ENCODE assay signal across 11 mouse cellular contexts in genomic region chr7:40258377-40258739, GRCm38 (mm10).
DNase-seq lines count a peak whose midpoint lies in the region; ATAC-seq lines count a peak whose summit lies in the region.
"Had no signal": no experiment of that assay in that cellular context is flagged by ENCODE, and none has a peak within 500 bp of the region (broad histone marks: within the 10 kb centered on the region; RNA-seq: fewer than 3 reads in every experiment).

No protein-coding gene starts in this region.

- H3K4me2 ChIP-seq in hindbrain, embryonic 15.5 days, result no peak overlapping the region
- H3K4me2 ChIP-seq in midbrain, embryonic 16.5 days (ENCODE audit: low read length), result no peak overlapping the region
- H3K4me2 ChIP-seq: midbrain, embryonic 12.5 days had no signal

- no peaks in the 10 kb centered on the region for H3K4me1 ChIP-seq in hindbrain, embryonic 15.5 days (replicated peaks)
- no peaks in the 10 kb centered on the region for H3K4me1 ChIP-seq in hindbrain, embryonic 10.5 days (replicated peaks)
- H3K4me1 ChIP-seq in midbrain, embryonic 16.5 days (ENCODE audit: control insufficient read depth, insufficient read depth, low read length), result no peaks in the 10 kb centered on the region
- H3K4me1 ChIP-seq: midbrain, embryonic 12.5 days had no signal

- H3K4me3 ChIP-seq in hindbrain, embryonic 15.5 days, result no peak overlapping the region
- H3K4me3 ChIP-seq in hindbrain, embryonic 10.5 days, result no peak overlapping the region
- no peak overlapping the region for H3K4me3 ChIP-seq in midbrain, embryonic 16.5 days (ENCODE audit: low read depth, low read length)
- H3K4me3 ChIP-seq: midbrain, embryonic 12.5 days had no signal

- no peak overlapping the region for H3K27ac ChIP-seq in hindbrain, embryonic 15.5 days (replicated peaks)
- H3K27ac ChIP-seq in hindbrain, embryonic 10.5 days, result no peak overlapping the region
- no peak overlapping the region for H3K27ac ChIP-seq in midbrain, embryonic 16.5 days (ENCODE audit: low read length)
- H3K27ac ChIP-seq: midbrain, embryonic 12.5 days had no signal

- H3K27me3 ChIP-seq in hindbrain, embryonic 15.5 days, result no peaks in the 10 kb centered on the region
- H3K27me3 ChIP-seq in hindbrain, embryonic 10.5 days (ENCODE audit: insufficient read depth, poor library complexity, severe bottlenecking), result no peaks in the 10 kb centered on the region
- H3K27me3 ChIP-seq in midbrain, embryonic 16.5 days (ENCODE audit: control insufficient read depth, insufficient read depth, low read depth, low read length), result no peaks in the 10 kb centered on the region
- H3K27me3 ChIP-seq: midbrain, embryonic 12.5 days had no signal

- WGBS in hindbrain, embryonic 15.5 days, result 42% methylated on average over 6 of the region's 6 CpGs
- WGBS in hindbrain, embryonic 10.5 days, result 65% methylated on average over 6 of the region's 6 CpGs
- WGBS in midbrain, embryonic 16.5 days, result 61% methylated on average over 6 of the region's 6 CpGs

- intact Hi-C loops in heart, postnatal 36 days (cut with DNase I), result no loop called here

- no peak for DNase-seq in hindbrain, embryonic 10.5 days (ENCODE audit: low spot score)
- DNase-seq in adrenal gland, postnatal 25 days, result peak; percentile 64
- DNase-seq in heart, postnatal 36 days, result peak; percentile 72 to 81
- DNase-seq in lung, postnatal 25 days (ENCODE audit: low spot score), result peak; percentile 54
- no peak for DNase-seq in right cerebral cortex, postnatal 14 days
- no peak for DNase-seq in natural killer cell, adult 2 months (ENCODE audit: low spot score in 2 of 2)

- no peaks in the 10 kb centered on the region for H3K36me3 ChIP-seq in hindbrain, embryonic 15.5 days
- no peaks in the 10 kb centered on the region for H3K36me3 ChIP-seq in hindbrain, embryonic 10.5 days
- no peaks in the 10 kb centered on the region for H3K36me3 ChIP-seq in midbrain, embryonic 16.5 days (ENCODE audit: control insufficient read depth, insufficient read depth, low read length)
- H3K36me3 ChIP-seq: midbrain, embryonic 12.5 days had no signal

- ATAC-seq in hindbrain, embryonic 15.5 days (ENCODE audit: low FRiP score, low read depth), result 0 out of 2 replicates have a peak, but pooled peaks have one; percentile 34
- ATAC-seq in midbrain, embryonic 16.5 days, result no peak
- ATAC-seq: CD4-positive, CD25-positive, alpha-beta regulatory T cell, adult 4 months; inflammation-experienced regulatory T-cells, adult 6 months had no signal

- H3K9me3 ChIP-seq in hindbrain, embryonic 15.5 days, result no peaks in the 10 kb centered on the region
- H3K9me3 ChIP-seq in hindbrain, embryonic 10.5 days, result no peaks in the 10 kb centered on the region
- no peaks in the 10 kb centered on the region for H3K9me3 ChIP-seq in midbrain, embryonic 16.5 days (replicated peaks; ENCODE audit: control insufficient read depth, low read length, poor library complexity, severe bottlenecking)
- H3K9me3 ChIP-seq: midbrain, embryonic 12.5 days had no signal

- H3K9ac ChIP-seq in hindbrain, embryonic 15.5 days, result no peak overlapping the region
- no peak overlapping the region for H3K9ac ChIP-seq in midbrain, embryonic 16.5 days (ENCODE audit: low read depth, low read length)
- H3K9ac ChIP-seq: midbrain, embryonic 12.5 days had no signal

Comparison
In these comparisons a context has a peak if more than half of its experiments do, and no peak if none do; other contexts are left out.
1. DNase-seq: peak in adrenal gland, postnatal 25 days (single experiment), heart, postnatal 36 days (2 of 2) and lung, postnatal 25 days (single experiment); none in hindbrain, embryonic 10.5 days (single experiment), right cerebral cortex, postnatal 14 days (single experiment) and natural killer cell, adult 2 months (0 of 2).